Mouse (Mus musculus): ENCODE data around the gene Atp2b1. TPM values are rescaled to one million over a fixed set of nuclear protein-coding genes. Genes with fewer than 3 reads are reported as not detected.

Atp2b1 gene
- total RNA-seq, 1 experiment: 66.8 TPM

- Histone ChIP-seq H3K9me3 (ENCODE audit: control insufficient read depth, insufficient read depth, low read depth, low read length) (no peaks in the 10 kb centered on the region), H3K4me1 (ENCODE audit: control insufficient read depth in 2 of 2, insufficient read depth in 2 of 2, low read length in 2 of 2, poor library complexity in 1 of 2) (no peaks in the 10 kb centered on the region), H3K36me3 (ENCODE audit: control insufficient read depth, insufficient read depth, low read length, poor library complexity, severe bottlenecking) (peaks cover 5% of the 10 kb centered on the region), H3K27ac (ENCODE audit: insufficient read depth, low read depth, low read length, poor library complexity, severe bottlenecking) (no peak overlapping the region), H3K4me3 (ENCODE audit: insufficient read depth in 1 of 2, low read depth in 1 of 2, low read length in 2 of 2, poor library complexity in 1 of 2, severe bottlenecking in 1 of 2) (no peak overlapping the region), H3K9ac (ENCODE audit: insufficient read depth, low read depth, low read length, poor library complexity, severe bottlenecking) (no peak overlapping the region)
- in situ Hi-C loops (cut with MboI; ENCODE audit: low sequenced_read_pairs in 2 of 2, unreplicated experiment in 2 of 2): no loop called here
- no peak for TF ChIP-seq HCFC1 (IDR thresholded peaks at IDR 0.05; ENCODE audit: borderline replicate concordance, insufficient read depth, low read length)
- no peak for TF ChIP-seq ZNF384 (IDR thresholded peaks at IDR 0.05; ENCODE audit: low read depth, low read length)
- TF ChIP-seq ZC3H11A (IDR thresholded peaks at IDR 0.05; ENCODE audit: borderline replicate concordance, low read depth, low read length): no peak
- no peak for TF ChIP-seq MAFK (IDR thresholded peaks at IDR 0.05; ENCODE audit: insufficient read depth, low read depth, low read length)
- TF ChIP-seq CHD2 (IDR thresholded peaks at IDR 0.05; ENCODE audit: low read depth, low read length): no peak
- no peak for DNase-seq (ENCODE audit: low read depth, low spot score)
These were observed 90.7 kb downstream of the Atp2b1 start for GRCm38 (mm10) chr10:99004866-99005265.

DNA sequence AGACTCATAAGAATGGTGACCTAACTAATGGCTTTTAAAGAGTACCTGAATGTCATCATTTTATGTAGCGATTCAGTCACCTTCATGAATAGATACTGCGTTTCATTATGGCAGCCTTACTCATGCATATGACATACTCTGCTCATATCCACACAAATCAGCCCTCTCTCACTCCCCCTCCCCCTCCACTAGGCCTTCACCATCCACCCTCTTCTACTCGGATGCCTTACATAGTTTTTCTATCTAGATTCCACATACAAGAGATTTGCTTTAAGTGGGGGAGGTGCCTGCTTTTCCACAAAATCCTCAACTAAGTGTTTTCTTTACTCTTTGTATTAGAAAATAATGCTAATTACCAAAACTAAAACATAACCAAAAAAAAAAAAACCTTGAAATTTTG is 96.9 kb downstream of the Atp2b1 start:
- TF ChIP-seq CHD2 (IDR thresholded peaks at IDR 0.05; ENCODE audit: low read depth, low read length) (no peak), MAFK (IDR thresholded peaks at IDR 0.05; ENCODE audit: insufficient read depth, low read depth, low read length) (no peak), HCFC1 (IDR thresholded peaks at IDR 0.05; ENCODE audit: borderline replicate concordance, insufficient read depth, low read length) (no peak), ZC3H11A (IDR thresholded peaks at IDR 0.05; ENCODE audit: borderline replicate concordance, low read depth, low read length) (no peak), ZNF384 (IDR thresholded peaks at IDR 0.05; ENCODE audit: low read depth, low read length) (no peak)
- in situ Hi-C loops (cut with MboI; ENCODE audit: low sequenced_read_pairs in 2 of 2, unreplicated experiment in 2 of 2): no loop called here

GRCm38 (mm10) chr10:99012086-99012485 is 97.9 kb downstream of the Atp2b1 start:
- TF ChIP-seq HCFC1 (IDR thresholded peaks at IDR 0.05; ENCODE audit: borderline replicate concordance, insufficient read depth, low read length) (no peak), MAFK (IDR thresholded peaks at IDR 0.05; ENCODE audit: insufficient read depth, low read depth, low read length) (no peak), ZC3H11A (IDR thresholded peaks at IDR 0.05; ENCODE audit: borderline replicate concordance, low read depth, low read length) (no peak), CHD2 (IDR thresholded peaks at IDR 0.05; ENCODE audit: low read depth, low read length) (no peak), ZNF384 (IDR thresholded peaks at IDR 0.05; ENCODE audit: low read depth, low read length) (no peak)
- H3K27ac ChIP-seq (ENCODE audit: insufficient read depth, low read depth, low read length, poor library complexity, severe bottlenecking): no peak overlapping the region
- H3K4me1 ChIP-seq (ENCODE audit: control insufficient read depth in 2 of 2, insufficient read depth in 2 of 2, low read length in 2 of 2, poor library complexity in 1 of 2): no peaks in the 10 kb centered on the region
- no peak overlapping the region for H3K9ac ChIP-seq (ENCODE audit: insufficient read depth, low read depth, low read length, poor library complexity, severe bottlenecking)
- peaks cover 9% of the 10 kb centered on the region; the same call in 1 of the 2 replicates for H3K36me3 ChIP-seq (ENCODE audit: control insufficient read depth, insufficient read depth, low read length, poor library complexity, severe bottlenecking)
- H3K4me3 ChIP-seq (ENCODE audit: insufficient read depth in 1 of 2, low read depth in 1 of 2, low read length in 2 of 2, poor library complexity in 1 of 2, severe bottlenecking in 1 of 2): no peak overlapping the region
- in situ Hi-C loops (cut with MboI; ENCODE audit: low sequenced_read_pairs in 2 of 2, unreplicated experiment in 2 of 2): no loop called here
- no peaks in the 10 kb centered on the region for H3K9me3 ChIP-seq (ENCODE audit: control insufficient read depth, insufficient read depth, low read depth, low read length)
- no peak for DNase-seq (ENCODE audit: low read depth, low spot score)

More for the DNA sequence above, 96.9 kb downstream of the Atp2b1 start:
- peaks cover 5% of the 10 kb centered on the region for H3K36me3 ChIP-seq (ENCODE audit: control insufficient read depth, insufficient read depth, low read length, poor library complexity, severe bottlenecking)
- no peak overlapping the region for H3K4me3 ChIP-seq (ENCODE audit: insufficient read depth in 1 of 2, low read depth in 1 of 2, low read length in 2 of 2, poor library complexity in 1 of 2, severe bottlenecking in 1 of 2)
- H3K4me1 ChIP-seq (ENCODE audit: control insufficient read depth in 2 of 2, insufficient read depth in 2 of 2, low read length in 2 of 2, poor library complexity in 1 of 2): no peaks in the 10 kb centered on the region
- DNase-seq (ENCODE audit: low read depth, low spot score): no peak
- no peak overlapping the region for H3K27ac ChIP-seq (ENCODE audit: insufficient read depth, low read depth, low read length, poor library complexity, severe bottlenecking)
- H3K9ac ChIP-seq (ENCODE audit: insufficient read depth, low read depth, low read length, poor library complexity, severe bottlenecking): no peak overlapping the region
- H3K9me3 ChIP-seq (ENCODE audit: control insufficient read depth, insufficient read depth, low read depth, low read length): no peaks in the 10 kb centered on the region

GRCm38 (mm10) chr10:99014737-99015136 is 100.5 kb downstream of the Atp2b1 start:
- Histone ChIP-seq H3K36me3 (ENCODE audit: control insufficient read depth, insufficient read depth, low read length, poor library complexity, severe bottlenecking) (peaks cover 10% of the 10 kb centered on the region; the same call in 1 of the 2 replicates), H3K9me3 (ENCODE audit: control insufficient read depth, insufficient read depth, low read depth, low read length) (no peaks in the 10 kb centered on the region), H3K4me1 (ENCODE audit: control insufficient read depth in 2 of 2, insufficient read depth in 2 of 2, low read length in 2 of 2, poor library complexity in 1 of 2) (no peaks in the 10 kb centered on the region), H3K9ac (ENCODE audit: insufficient read depth, low read depth, low read length, poor library complexity, severe bottlenecking) (no peak overlapping the region), H3K4me3 (ENCODE audit: insufficient read depth in 1 of 2, low read depth in 1 of 2, low read length in 2 of 2, poor library complexity in 1 of 2, severe bottlenecking in 1 of 2) (no peak overlapping the region), H3K27ac (ENCODE audit: insufficient read depth, low read depth, low read length, poor library complexity, severe bottlenecking) (no peak overlapping the region)
- in situ Hi-C loops (cut with MboI; ENCODE audit: low sequenced_read_pairs in 2 of 2, unreplicated experiment in 2 of 2): no loop called here
- TF ChIP-seq ZC3H11A (IDR thresholded peaks at IDR 0.05; ENCODE audit: borderline replicate concordance, low read depth, low read length): no peak
- no peak for TF ChIP-seq HCFC1 (IDR thresholded peaks at IDR 0.05; ENCODE audit: borderline replicate concordance, insufficient read depth, low read length)
- TF ChIP-seq ZNF384 (IDR thresholded peaks at IDR 0.05; ENCODE audit: low read depth, low read length): no peak
- TF ChIP-seq MAFK (IDR thresholded peaks at IDR 0.05; ENCODE audit: insufficient read depth, low read depth, low read length): no peak
- TF ChIP-seq CHD2 (IDR thresholded peaks at IDR 0.05; ENCODE audit: low read depth, low read length): no peak
- no peak for DNase-seq (ENCODE audit: low read depth, low spot score)

- H3K36me3 ChIP-seq (ENCODE audit: control insufficient read depth, insufficient read depth, low read length, poor library complexity, severe bottlenecking): peaks cover 10% of the 10 kb centered on the region; the same call in 1 of the 2 replicates
These were observed 102.8 kb downstream of the Atp2b1 start for GRCm38 (mm10) chr10:99016996-99017395.

More at GRCm38 (mm10) chr10:99016996-99017395, 102.8 kb downstream of the Atp2b1 start:
- Histone ChIP-seq H3K4me3 (ENCODE audit: insufficient read depth in 1 of 2, low read depth in 1 of 2, low read length in 2 of 2, poor library complexity in 1 of 2, severe bottlenecking in 1 of 2) (no peak overlapping the region), H3K9me3 (ENCODE audit: control insufficient read depth, insufficient read depth, low read depth, low read length) (no peaks in the 10 kb centered on the region), H3K9ac (ENCODE audit: insufficient read depth, low read depth, low read length, poor library complexity, severe bottlenecking) (no peak overlapping the region), H3K27ac (ENCODE audit: insufficient read depth, low read depth, low read length, poor library complexity, severe bottlenecking) (no peak overlapping the region), H3K4me1 (ENCODE audit: control insufficient read depth in 2 of 2, insufficient read depth in 2 of 2, low read length in 2 of 2, poor library complexity in 1 of 2) (no peaks in the 10 kb centered on the region)
- in situ Hi-C loops (cut with MboI; ENCODE audit: low sequenced_read_pairs in 2 of 2, unreplicated experiment in 2 of 2): no loop called here
- no peak for DNase-seq (ENCODE audit: low read depth, low spot score)
- TF ChIP-seq HCFC1 (IDR thresholded peaks at IDR 0.05; ENCODE audit: borderline replicate concordance, insufficient read depth, low read length) (no peak), ZC3H11A (IDR thresholded peaks at IDR 0.05; ENCODE audit: borderline replicate concordance, low read depth, low read length) (no peak), MAFK (IDR thresholded peaks at IDR 0.05; ENCODE audit: insufficient read depth, low read depth, low read length) (no peak), ZNF384 (IDR thresholded peaks at IDR 0.05; ENCODE audit: low read depth, low read length) (no peak), CHD2 (IDR thresholded peaks at IDR 0.05; ENCODE audit: low read depth, low read length) (no peak)

Data from ES-E14 (cell line).